Mouse (Mus musculus): Measurements from ENCODE around the gene Vmn2r47. TPM values are rescaled to one million over a fixed set of nuclear protein-coding genes. Genes with fewer than 3 reads are reported as not detected.
"Not testable (repeated sequence)": the region's sequence is repeated elsewhere in the genome, so short reads cannot be mapped to it uniquely, and the experiment has no call there.

The Vmn2r47 gene
- not detected in 2 replicates for polyA plus RNA-seq (2011; ENCODE audit: insufficient read depth, insufficient read length, low read depth, missing spikeins)

- H3K27me3 ChIP-seq (ENCODE audit: control insufficient read depth, insufficient read depth, low read length, poor library complexity, severe bottlenecking); H3K9ac ChIP-seq (ENCODE audit: low read depth, poor library complexity, severe bottlenecking); H3K9me3 ChIP-seq (replicated peaks; ENCODE audit: control insufficient read depth, insufficient read depth, low read length, poor library complexity, severe bottlenecking); H3K36me3 ChIP-seq (ENCODE audit: control insufficient read depth, insufficient read depth, low read length, poor library complexity, severe bottlenecking); H3K4me1 ChIP-seq (ENCODE audit: control insufficient read depth, insufficient read depth, low read length); H3K27ac ChIP-seq (ENCODE audit: insufficient read depth, low read length); H3K4me3 ChIP-seq (ENCODE audit: low read depth, low read length): not testable (repeated sequence)
Observed at GRCm38 (mm10) chr7:9841225-9841624, at the start of gene Vmn2r47. Gene Vmn2r47, minus strand, starts transcription at chr7:9841325.

- H3K27me3 ChIP-seq (ENCODE audit: control insufficient read depth, insufficient read depth, low read length, poor library complexity, severe bottlenecking); H3K4me1 ChIP-seq (ENCODE audit: control insufficient read depth, insufficient read depth, low read length); H3K36me3 ChIP-seq (ENCODE audit: control insufficient read depth, insufficient read depth, low read length, poor library complexity, severe bottlenecking); H3K9ac ChIP-seq (ENCODE audit: low read depth, poor library complexity, severe bottlenecking); H3K27ac ChIP-seq (ENCODE audit: insufficient read depth, low read length); H3K9me3 ChIP-seq (replicated peaks; ENCODE audit: control insufficient read depth, insufficient read depth, low read length, poor library complexity, severe bottlenecking); H3K4me3 ChIP-seq (ENCODE audit: low read depth, low read length): not testable (repeated sequence)
Observed at GRCm38 (mm10) chr7:9770471-9770870, 70.7 kb downstream of the Vmn2r47 start, which contains the start of gene Vmn2r46. Gene Vmn2r46, minus strand, starts transcription at chr7:9770571.

Other genes starting within 250 kb of the Vmn2r47 start
- not detected in 2 replicates for gene Vmn2r46, start 70.8 kb downstream of the Vmn2r47 start, polyA plus RNA-seq (2011; ENCODE audit: insufficient read depth, insufficient read length, low read depth, missing spikeins)
- gene Vmn2r48, start 112.3 kb upstream of the Vmn2r47 start, polyA plus RNA-seq (2011; ENCODE audit: insufficient read depth, insufficient read length, low read depth, missing spikeins): not detected in 2 replicates
- not detected in 2 replicates for gene Vmn2r49, start 150.9 kb upstream of the Vmn2r47 start, polyA plus RNA-seq (2011; ENCODE audit: insufficient read depth, insufficient read length, low read depth, missing spikeins)
- gene Vmn2r50, start 212.0 kb upstream of the Vmn2r47 start, polyA plus RNA-seq (2011; ENCODE audit: insufficient read depth, insufficient read length, low read depth, missing spikeins): not detected in 2 replicates